Mouse (Mus musculus) adrenal gland, postnatal 25 days (tissue): Measurements from ENCODE around the gene Myh4. TPM values are rescaled to one million over a fixed set of nuclear protein-coding genes. Genes with fewer than 3 reads are reported as not detected.

Experiments used
- DNase-seq: peaks from one replicate; pipeline ENCODE4 v3.0.0; 2021; ENCODE audit warnings: mixed read lengths
- long read RNA-seq: library from polyadenylated mRNA; stranded (forward); transcript quantifications from one replicate; pipeline ENCODE4 v2.0.0, GENCODE M21; 2021
- total RNA-seq: library from RNA; stranded (reverse); gene quantifications from 2 replicates; pipeline ENCODE4 v1.2.3, GENCODE M21; 2021

The Myh4 gene
- total RNA-seq = 0.33 TPM in 1 of 2 replicates, not detected in the other
- long read RNA-seq = 0 reads

GRCm38 (mm10) chr11:67237481-67238079 lies at the start of gene Myh4:
Myh4 (plus strand) TSS chr11:67238029.
- no peak for DNase-seq

GRCm38 (mm10) chr11:67190316-67190715 lies 47.5 kb upstream of the Myh4 start:
- no peak for DNase-seq

GRCm38 (mm10) chr11:67190814-67191213 lies 47.0 kb upstream of the Myh4 start:
- DNase-seq = no peak

GRCm38 (mm10) chr11:67191496-67191895 lies 46.3 kb upstream of the Myh4 start:
- DNase-seq = no peak

- DNase-seq = no peak
Observed at GRCm38 (mm10) chr11:67199321-67199720, 38.5 kb upstream of the Myh4 start.

GRCm38 (mm10) chr11:67199752-67200151 lies 38.1 kb upstream of the Myh4 start, which contains the start of gene Myh1:
Myh1 (plus strand) TSS chr11:67200052.
- no peak for DNase-seq

GRCm38 (mm10) chr11:67204766-67205165 lies 33.1 kb upstream of the Myh4 start:
- no peak for DNase-seq

GRCm38 (mm10) chr11:67221803-67222202 lies 16.0 kb upstream of the Myh4 start:
- DNase-seq = no peak

- no peak for DNase-seq
Observed at GRCm38 (mm10) chr11:67224466-67224865, 13.4 kb upstream of the Myh4 start.

GRCm38 (mm10) chr11:67228731-67229130 lies 9.1 kb upstream of the Myh4 start:
- DNase-seq = no peak

- no peak for DNase-seq
Observed at GRCm38 (mm10) chr11:67229166-67229565, 8.7 kb upstream of the Myh4 start.

- no peak for DNase-seq
Observed at GRCm38 (mm10) chr11:67229946-67230345, 7.9 kb upstream of the Myh4 start.

GRCm38 (mm10) chr11:67235639-67236358 lies 2.0 kb upstream of the Myh4 start:
- peak; percentile 34 for DNase-seq

- no peak for DNase-seq
Observed at GRCm38 (mm10) chr11:67236799-67237198, 1.0 kb upstream of the Myh4 start.

GRCm38 (mm10) chr11:67241051-67241450 lies 3.2 kb downstream of the Myh4 start:
- DNase-seq = no peak

- no peak for DNase-seq
Observed at GRCm38 (mm10) chr11:67253691-67254090, 15.9 kb downstream of the Myh4 start.

GRCm38 (mm10) chr11:67257048-67257447 lies 19.2 kb downstream of the Myh4 start:
- no peak for DNase-seq

GRCm38 (mm10) chr11:67260956-67261355 lies 23.1 kb downstream of the Myh4 start:
- no peak for DNase-seq

- DNase-seq = peak; percentile 10
Observed at GRCm38 (mm10) chr11:67276601-67277174, 38.9 kb downstream of the Myh4 start, which contains the start of gene Myh8. Myh8 (plus strand) TSS chr11:67277124.

- no peak for DNase-seq
Observed at GRCm38 (mm10) chr11:67293440-67293839, 55.6 kb downstream of the Myh4 start.
